Mouse (Mus musculus) CD4-positive, CD25-positive, alpha-beta regulatory T cell, adult 4 months (primary cell): ENCODE measurements around the gene Dglucy. TPM values are rescaled to one million over a fixed set of nuclear protein-coding genes. Genes with fewer than 3 reads are reported as not detected.
"Not testable (repeated sequence)": the region's sequence is repeated elsewhere in the genome, so short reads cannot be mapped to it uniquely, and the experiment has no call there.

Source experiments
- ATAC-seq: one replicate; pipeline ENCODE4 v1.8.0; 2017
- polyA plus RNA-seq, 2 experiments: library from polyadenylated mRNA; unstranded; fragments of 100-300 nt; shearing (Covaris generic); gene quantifications; one replicate each; pipeline ENCODE4 v1.2.1; 2017

The Dglucy gene
- polyA plus RNA-seq, 2 experiments from 2014 or later: 13.1 to 17.1 TPM

DNA sequence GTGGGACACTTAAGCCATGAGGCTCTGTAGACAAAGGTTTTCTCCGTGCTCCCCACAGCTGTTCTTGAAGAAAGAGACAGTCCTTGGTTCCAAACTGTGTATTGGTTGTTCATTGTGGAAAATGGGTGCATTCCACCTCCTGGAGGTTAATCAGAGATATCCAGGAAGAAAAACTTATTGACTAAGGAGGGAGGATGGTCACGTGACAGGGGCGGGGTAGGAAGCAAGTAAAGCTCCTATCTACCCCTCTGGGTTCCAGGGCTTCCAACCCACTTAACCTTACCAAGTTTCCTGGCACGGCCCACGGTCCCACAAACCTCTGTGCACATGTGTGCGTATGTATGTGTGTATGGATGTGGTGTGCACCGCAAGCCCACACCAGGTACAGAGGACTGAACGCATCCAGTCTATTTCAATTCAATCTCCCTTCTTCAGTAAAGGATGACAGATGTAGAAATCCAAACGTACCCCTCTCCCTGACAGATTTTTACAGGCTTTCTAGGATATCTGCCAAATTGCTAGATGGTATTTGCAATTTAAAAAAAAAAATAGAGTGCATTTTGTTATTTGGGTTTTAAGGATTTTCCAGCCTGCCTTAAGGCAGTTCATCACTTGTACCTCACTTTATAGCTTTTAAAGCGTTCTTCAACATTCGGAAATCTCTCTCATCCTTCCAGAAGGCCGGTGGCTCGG is 2.7 kb downstream of the Dglucy start:
- ATAC-seq: no peak

DNA sequence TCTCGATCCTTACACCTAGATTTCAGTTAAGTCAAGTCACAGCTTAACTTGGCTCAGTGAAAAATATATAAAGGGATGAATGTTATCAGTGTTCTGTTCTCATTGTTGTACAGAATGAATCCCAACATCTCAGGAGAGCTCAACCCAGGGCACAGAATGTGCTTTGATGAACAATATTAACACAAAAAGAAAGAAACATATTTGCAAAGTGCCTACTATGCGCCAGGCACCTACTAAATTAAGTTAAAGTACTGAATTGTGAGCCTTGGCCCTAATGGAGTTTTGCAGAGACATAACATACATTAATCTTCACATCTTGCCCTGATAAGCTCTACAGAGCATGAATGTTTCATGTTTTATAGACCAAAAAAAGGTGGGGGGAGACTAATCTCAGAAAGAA is 5.3 kb downstream of the Dglucy start:
- ATAC-seq: no peak

DNA sequence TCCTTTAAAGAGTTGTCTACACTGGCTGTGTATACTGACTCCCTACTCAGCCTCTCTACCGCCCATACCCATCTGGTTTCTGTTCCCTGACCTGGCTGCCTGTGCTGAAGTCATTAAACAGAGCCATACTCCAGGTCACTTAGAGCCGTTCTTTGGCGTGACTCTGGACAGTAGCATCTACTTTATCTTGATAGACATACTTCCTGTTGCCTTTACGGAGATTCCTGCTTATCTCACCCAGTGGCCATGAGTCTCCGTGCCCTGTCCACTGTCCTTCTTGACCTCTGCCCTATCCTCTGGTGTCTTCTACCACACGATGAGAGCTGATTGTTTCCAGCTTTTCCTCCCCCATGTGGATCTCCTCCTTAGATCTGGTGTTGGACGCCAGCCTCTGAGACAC is 6.5 kb downstream of the Dglucy start:
- ATAC-seq: no peak

DNA sequence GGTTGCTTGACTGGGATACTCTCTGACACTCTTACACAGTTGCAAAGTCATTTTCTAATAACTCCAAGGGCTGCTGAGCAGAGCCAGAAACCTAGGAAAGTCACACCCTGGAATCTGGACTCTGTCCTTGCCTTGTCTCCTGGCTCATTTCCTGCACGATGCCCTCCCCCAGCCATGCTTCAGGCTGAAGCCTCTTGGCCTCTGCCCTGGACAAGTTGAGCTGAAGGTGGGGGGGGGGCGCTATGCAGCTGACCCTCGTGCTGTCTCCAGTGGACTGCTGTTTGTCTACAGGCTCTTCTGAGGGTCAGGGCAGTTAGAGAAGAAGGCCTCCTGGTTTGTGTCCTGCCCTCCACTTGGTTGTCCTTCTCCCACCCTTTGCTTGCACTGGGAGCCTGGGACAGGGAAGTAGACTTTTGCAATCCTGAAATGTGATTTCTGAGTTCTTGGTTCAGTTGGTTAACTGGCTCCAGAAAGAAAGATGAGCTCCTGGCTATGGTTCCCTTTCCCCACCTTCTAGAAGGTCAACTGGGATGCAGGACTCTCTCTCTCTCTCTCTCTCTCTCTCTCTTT is 11.2 kb downstream of the Dglucy start:
- no peak for ATAC-seq

DNA sequence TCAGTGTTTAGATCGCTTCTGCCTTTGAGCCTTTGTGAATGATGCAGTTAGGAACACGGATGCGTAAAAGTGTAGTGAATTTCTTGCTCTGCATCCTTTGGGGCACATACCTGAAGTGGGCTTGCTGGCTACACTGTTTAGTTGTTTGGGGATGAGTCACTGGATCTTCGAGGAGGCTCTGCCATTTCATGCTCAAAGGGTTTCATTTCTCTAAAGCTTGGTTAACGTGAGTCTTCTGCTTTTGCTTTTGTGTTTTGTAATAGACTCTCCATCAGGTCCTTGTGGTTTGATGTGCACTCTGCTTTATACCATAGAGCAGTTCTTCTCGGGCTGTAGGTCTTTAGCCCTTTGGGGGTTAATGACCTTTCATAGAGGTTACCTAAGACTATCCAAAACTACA is 12.6 kb downstream of the Dglucy start:
- no peak for ATAC-seq

DNA sequence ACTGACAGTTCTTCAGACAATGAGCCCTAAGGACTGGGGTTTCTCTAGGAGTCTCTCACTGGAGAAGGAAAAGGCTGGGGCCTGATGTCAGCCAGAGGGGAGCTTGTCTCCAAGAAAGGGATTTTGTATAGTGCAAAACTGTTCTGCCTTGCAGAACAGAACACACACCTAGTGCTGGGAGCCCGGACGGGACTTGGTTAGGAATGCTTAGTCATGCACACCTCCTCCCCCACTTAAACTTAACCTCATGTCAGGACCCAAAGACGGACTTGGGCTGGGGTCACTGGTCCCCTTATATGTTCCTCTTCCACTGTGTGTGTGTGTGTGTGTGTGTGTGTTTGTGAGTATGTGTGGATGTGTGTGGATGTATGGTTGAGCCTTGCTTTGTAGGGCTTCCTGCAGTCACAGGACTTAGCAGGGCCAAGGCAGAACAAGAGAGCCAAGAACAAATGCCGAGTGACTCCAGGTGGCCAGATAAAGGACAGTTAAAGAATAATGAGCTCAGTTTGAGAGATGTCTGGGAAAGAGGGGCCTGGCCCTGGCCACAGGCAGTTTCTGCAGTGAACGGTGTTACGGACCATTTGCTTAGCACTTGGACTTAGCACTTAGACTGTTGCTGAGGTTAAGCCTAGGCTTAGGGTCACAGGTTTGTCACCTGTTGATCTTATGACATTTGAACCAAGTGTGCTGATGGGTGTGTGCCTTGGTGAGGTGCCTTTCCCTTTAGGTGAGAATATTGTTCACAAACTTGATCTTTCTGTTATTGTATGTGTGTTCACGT is 15.8 kb downstream of the Dglucy start:
- ATAC-seq: no peak

DNA sequence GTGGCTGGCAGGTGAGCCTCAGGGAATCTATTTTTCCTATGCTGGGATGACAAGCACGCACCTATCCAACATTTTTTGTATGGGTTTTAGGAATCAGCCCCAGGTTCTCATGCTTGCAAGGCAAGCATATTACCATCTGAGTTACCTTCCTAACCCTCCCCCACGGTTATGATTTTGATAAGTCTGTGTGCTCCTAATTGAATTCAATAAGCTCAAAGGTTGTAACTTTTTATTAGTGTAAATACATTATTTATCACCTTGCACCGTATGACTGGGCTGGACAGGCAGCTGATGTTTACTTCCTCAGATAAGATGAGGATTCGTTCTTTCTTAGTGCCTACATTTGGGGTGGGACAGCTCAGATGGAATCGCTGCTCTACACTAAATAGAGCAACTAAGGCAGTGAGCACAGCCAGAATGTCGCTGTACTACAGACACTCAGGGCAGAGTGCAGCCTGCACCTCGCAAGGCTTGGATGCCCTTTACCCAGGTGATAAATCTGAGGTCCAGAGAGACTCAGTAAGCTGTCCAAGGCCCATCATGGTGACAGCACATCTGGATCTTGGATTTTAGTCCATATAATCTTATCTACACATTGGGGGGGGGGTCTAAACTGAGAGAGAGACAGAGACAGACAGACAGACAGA is 16.7 kb downstream of the Dglucy start:
- ATAC-seq: no peak

DNA sequence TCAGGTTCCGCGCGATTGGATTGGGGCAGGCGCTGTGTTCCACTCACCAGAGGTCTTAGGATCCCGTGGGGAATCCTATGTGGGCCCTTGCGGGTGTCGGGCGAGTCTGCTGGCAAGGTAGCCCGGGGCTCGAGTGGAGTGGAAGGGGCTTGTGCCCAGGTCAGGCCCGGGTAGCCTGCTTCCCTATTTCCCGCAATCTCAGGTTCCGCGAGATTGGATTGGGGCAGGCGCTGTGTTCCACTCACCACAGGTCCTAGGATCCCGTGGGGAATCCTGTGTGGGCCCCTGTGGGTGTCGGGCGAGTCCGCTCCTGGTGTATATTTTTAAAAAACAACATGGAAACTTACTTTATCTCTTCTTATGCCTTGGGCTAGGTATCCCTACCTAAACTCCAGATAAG is 24.5 kb downstream of the Dglucy start:
- ATAC-seq: not testable (repeated sequence)

DNA sequence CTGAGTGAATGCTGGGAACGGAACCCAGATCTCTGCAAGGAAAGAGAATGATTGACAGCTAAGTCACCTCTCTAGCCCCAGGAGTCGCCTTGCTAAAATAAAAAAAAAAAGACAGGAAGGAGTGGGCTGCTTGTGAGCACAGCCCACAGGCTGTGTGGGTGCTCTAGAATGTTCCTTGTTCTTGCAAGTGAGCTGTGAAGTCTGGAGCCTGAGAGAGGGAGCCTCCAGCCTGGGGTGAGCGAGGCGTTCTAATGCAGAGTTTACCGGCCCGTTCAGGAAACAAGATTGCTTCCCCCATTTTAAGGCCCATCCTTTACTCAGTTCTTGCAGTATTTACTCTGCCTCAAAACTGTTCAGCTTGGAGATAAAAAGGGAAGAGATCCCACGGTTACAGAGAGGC is 28.4 kb downstream of the Dglucy start:
- no peak for ATAC-seq

DNA sequence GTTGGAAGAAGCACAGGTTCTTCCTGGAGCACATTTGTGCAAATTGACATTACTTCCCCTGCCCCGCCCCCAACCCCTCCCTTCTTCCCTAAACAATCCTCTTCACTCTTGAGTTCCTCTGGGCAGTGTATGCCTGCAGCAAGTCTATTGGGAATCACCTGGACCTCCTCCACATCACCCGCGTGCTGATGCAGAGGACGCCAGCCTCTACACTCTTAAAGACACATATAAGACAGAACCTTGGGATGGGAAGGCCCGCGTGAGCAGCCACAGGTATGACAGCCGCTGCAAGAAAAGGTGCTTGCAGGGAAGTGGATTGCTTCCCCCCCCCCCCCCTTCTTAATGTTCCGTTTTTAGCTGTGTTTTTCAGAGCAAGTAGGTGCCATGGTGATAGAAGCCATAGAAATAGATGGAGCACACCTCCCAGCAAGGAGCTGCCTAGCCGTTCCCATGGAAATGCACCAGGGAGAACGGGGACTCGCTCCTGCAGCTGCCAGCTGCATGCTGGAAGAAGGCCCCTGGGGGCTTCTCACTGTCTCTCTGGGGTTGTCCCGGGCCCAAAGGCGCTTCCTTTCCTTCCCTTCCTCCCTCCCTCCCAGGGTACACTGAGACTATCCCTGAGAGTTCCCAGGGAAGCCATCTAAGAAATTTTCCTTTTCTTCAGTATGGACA is 29.9 kb downstream of the Dglucy start:
- ATAC-seq: no peak

DNA sequence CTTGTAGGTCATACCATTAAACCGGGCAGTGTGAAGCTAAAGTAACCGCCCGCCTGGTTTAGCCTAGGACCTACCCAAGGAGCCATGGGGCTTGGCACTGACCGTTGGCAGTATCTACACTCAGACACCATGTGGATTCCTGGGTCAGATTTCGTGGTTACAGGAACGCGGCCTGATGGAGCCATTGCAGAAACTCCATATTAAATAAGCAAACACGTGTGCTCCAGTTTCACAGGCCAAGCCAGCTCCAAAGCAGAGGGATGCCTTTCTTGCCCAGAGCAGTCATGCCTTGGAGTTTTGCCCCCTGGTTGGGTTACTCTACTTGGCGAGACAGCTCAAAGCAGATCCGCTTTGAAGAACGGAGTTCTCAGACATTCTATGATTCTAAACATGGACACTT is 31.7 kb downstream of the Dglucy start:
- ATAC-seq: no peak

DNA sequence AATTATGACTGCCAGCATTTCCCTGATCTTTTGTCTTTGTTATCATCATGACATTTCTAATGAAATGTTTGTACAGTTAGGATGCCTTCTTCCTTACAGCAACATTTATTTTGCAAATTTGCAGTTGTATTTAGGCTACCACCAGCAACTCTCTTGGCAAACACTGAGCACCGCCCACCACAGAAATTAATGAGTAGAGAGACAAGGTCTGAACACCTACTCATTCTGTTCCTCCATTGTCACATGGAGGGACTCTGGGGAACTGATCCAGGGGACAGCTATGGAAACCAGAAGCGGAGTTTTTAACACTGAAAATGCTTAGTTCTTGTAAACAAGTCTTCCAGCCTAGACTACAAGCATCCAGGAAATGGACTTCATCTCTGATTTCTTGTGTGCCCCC is 35.0 kb downstream of the Dglucy start:
- no peak for ATAC-seq

DNA sequence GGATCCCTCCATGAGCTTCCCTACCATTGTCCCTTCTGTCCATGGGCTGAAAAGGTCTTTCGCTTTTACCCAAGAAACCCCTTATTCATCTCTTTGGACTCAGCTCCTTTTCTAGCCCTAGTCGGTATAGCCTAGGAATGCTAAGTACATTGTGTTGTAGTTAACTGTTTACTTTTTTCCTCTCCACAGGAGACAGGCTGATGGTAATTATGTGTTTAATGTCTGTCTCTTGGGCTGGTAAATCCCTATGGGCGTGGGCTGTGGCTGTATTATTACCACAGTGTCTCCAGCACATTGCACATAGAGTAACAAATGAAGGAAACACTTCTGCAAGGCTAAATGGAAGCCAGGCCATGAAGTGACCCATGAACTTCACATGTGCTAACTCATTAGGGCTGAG is 35.8 kb downstream of the Dglucy start:
- ATAC-seq: no peak

DNA sequence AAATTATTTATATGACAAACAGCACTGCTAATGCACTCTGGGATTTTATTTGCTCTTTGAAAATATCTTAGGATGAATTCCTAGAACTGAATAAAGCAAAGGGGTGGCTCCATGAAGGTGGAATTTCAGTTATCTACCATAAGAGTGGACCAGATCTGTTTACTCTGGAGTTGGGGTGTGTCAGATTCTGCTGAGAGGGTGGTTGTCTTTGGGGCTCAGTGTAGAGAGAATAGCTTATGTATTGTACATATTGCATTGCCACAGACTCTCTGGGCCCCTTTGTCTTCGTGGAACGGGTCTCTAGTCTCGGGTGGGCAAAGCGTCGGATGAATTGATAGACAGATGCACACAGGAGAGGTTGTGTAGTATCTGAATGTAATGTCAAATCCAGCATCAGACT is 38.0 kb downstream of the Dglucy start:
- ATAC-seq: no peak

DNA sequence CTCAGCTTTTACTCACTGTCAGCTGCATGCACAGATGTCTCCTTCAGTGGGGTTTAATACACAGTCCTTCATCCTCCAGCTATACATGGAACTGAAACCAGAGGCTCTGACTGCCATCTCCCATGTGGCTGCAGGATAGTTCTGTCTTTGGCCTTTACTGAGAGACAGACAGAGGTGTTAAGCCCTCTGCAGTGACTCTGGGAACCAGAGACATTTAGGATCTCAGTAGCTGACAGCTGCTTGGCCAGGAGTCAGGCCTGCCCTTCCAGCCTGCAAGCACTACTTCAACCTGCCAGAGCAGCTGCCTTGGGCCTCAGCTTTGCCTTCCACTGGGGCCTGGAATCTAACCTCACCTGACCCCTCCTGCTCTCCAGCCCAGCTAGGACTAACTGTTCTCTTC is 41.1 kb downstream of the Dglucy start:
- no peak for ATAC-seq

DNA sequence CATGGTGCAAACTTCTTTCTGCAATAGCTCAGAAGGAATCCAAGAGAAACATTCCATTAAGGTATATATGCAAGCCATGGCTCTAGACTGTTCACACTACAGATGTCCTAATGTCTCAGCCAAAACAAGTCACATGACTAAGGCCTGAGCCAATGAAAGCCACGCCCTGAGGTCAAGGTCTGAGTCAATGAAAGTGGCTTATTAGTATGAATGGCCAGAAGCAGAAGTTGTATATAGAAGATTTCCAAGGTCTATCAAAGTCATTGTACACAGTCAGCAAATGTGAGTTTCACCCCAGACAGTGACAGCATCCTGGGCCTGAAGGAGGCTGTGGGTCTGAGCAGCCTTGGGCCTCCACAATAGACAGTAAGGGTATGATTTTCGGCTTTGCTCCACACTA is 52.2 kb downstream of the Dglucy start:
- ATAC-seq: no peak

DNA sequence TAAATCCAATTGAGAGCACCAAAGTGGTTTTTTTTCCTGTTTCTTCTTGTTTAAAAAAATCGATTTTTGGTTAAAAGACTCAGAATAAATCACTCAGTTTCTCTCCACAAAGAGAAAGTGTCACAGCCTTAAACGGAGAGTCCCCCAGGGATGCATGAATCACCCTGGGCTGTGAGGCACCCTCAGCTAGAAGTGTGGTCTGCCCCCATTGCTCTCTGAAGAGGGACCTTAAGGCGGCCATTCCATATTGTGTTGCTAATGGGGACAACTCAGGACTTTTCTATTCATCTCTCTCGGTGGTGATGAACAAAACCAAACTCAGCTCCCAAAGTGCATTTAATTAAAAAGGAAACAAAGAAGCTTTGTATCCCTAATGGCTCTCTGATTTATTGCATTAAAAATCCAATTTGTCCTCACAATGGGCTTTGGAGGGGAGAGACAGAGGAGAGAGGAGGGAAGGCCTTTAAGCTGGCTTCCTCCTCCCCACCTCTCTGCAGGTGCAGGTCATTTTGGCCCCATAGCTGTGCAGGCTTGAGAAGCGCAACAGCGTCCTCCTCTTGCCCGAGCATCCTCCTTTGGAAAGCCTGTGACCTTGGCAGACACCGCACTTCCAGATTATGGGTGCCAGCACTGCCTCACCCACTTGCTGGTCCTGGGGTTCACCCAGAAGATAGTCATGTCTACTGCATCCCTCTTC is 52.9 kb downstream of the Dglucy start:
- ATAC-seq: no peak

DNA sequence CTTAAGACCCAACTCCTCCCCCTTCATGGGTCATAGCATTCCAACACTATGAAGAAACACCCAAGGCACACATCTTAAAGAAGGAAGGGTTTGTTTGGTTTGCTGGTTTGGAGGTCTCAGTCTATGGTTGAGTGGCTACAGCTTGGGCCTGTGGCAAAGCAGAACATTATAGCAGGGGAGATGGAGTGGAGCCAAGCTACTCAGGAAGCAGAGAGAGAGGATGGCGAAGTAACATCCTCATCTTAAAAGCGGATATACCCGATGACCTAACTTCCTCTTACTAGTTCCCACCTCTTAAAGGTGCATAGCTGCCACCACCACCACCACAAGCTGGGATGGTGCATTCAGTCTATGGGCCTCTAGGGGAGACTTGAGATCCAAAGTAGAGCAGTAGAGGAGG is 58.4 kb downstream of the Dglucy start:
- peak; percentile 93 for ATAC-seq

DNA sequence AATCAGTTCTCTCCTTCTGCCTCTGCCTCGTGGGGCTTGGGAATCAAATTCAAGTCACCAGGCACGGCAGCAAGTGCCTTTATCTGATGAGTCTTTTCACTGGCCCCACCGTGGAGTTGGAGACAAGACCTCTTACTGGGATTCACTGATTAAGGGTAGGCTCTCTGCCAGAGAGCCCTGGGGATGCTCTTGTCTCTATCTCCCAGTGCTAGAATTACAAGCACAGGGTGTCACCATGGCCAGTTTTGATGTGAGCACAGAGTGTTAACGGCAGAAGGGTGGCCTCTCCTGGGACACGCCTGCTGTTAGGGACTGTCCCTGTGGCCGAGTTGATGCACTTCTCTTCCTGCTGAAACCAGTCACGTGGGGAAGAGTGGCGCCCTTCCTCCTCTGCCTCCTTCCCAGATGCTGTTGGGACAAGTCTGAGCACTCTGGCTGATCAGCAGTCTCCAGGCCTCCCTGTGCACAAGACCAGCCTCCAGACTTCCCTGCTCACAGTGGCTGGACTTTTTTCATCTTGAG is 60.3 kb downstream of the Dglucy start:
- ATAC-seq: peak; percentile 44

DNA sequence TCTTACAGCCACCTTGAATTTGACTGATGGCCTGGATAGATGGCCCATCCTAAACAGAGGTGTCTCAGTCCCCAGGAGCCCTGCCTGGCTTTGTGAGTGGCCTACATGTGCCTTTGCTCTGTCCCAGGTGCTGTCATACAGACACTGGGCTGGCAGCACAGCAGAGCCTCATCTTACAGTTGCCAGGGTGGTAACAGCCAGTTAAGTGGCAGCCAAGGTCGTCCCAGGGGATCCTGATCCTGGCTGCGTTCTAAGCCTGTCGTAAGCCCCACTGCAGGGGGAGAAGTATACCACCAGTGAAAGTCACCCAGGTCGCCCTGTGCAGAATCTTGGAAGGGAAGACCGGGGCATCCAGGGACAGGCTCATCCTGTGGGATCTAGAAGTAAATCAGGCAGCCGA is 61.1 kb downstream of the Dglucy start:
- ATAC-seq: no peak

DNA sequence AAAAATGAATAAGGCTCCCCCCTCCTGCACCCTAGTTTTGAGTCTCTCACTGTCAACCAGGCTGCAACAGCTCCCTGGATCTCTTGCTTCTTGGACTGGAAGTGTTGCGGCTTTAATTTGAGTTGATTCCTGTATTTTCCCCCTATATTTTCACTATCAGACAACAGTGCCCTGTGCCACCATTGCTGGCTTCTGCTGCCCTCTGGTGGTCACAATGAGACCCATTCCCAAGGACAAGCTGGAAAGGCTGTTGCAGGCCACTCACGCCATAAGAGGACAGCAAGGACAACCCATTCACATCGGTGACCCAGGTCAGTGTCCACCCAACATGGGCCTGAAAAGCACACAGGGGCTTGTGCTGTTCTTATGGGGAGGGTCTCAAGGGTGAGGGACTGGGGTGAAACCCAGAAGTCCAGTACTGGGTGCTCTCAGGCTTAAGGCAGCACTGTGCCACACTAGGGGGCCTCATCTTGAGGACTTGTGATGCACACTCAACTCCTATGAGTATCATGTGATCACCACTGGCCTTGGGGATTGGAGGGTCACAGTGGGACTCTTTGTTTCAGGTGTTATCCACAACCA is 62.4 kb downstream of the Dglucy start:
- ATAC-seq: peak; percentile 32

DNA sequence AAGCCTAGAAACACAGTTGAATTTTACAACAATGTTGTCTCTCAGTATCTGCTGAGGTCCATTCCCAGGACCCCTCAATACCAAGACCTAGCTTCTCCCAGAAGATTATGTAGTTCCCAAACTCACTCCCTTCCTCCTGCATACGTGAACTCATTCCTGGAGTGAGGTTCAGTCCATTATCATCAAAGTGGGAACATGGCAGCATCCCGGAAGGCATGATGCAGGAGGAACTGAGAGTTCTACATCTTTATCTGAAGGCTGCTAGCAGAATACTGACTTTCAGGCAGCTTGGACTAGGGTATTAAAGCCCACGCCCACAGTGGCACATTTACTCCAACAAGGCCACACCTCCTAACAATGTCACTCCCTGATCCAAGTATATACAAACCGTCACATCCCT is 64.3 kb downstream of the Dglucy start:
- ATAC-seq: no peak
